Mouse (Mus musculus) monocyte, adult 2 months (primary cell): ENCODE measurements around the gene Cep128.
"Not testable (repeated sequence)": the region's sequence is repeated elsewhere in the genome, so short reads cannot be mapped to it uniquely, and the experiment has no call there.

Source experiments
- DNase-seq, 2 experiments: peaks; one replicate each; pipeline ENCODE4 v3.0.0; 2022; ENCODE audit warnings: low spot score in 2 of 2, low read depth in 1 of 2

Gene Cep128

DNA sequence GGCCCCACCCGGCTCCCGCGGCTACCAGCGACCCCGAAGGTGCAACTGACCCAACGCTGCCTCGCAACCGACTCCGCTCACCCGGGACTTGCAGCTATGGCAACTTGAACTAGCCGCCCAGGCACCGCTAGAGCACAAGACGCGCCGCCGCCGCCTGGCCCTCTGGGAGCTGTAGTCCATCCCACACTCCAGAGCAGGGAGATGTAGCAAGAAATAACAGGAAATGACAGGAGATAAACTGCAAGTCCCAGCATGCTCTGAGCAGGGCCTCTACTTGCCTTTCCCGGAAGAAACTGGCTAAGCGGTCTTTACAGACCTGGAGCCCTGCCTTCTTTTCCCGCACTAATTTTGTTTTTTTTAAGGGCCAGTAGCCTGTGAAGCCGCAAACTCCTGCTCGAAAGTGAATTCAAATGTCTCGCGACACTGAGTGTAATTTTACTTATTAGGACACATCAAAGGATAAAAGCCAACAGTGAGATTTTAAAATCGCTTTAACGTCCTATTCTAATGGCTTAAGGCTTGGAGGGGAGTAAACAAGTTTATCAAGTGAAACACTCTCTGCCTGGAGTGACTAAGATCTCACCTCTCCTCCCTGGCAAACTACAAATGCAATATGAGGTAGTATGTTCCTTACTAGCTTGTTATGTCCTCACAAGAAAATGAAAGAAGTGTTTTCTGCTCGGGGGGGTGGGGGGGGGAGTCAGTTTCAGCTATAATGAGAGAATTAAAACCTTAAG, at the start of gene Cep128, which contains the start of gene Tshr:
Cep128 (minus strand) TSS at position 129 of the 737 bp plus-strand sequence.
Tshr (plus strand) TSS at position 283 of the 737 bp plus-strand sequence.
- DNase-seq: peak; percentile 84 to 88

DNA sequence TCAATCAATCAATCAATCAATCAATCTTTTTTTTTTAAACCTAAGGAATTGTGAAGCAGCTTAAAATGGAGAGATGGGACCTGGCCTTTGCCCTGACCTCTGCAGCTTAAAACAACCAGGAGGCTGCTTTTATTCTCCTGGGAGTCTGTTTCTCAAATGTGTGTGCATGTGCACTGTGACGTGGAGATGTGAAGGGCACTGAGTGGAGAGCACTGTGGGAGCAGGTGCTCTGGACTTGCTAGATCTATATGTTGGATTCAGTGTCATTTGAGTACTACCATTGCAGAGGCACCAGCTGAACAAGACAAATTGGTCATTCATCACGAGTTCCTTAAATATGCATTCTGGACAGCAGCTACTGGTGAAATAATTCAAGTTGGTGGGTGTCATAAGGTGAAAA, 42.9 kb upstream of the Cep128 start:
- DNase-seq: no peak

DNA sequence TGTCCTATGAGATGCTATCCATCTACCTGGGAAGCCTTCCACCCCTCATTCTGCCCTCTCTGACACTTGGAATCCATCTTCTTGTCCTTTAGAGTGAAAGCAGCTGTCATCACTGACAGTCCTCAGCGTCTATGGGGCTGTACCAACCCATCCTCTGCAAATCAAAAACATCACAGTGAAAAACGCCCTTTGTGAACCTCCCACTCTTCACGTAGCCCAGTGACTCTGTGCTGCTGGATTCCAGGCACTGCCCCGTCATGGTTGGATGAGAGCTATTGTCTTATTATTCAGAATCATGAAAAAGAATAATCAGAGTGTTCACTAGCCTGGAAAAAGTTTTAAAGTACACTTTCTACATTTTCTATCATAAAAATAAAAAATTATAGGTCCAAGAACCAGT, 42.3 kb upstream of the Cep128 start:
- DNase-seq: no peak

DNA sequence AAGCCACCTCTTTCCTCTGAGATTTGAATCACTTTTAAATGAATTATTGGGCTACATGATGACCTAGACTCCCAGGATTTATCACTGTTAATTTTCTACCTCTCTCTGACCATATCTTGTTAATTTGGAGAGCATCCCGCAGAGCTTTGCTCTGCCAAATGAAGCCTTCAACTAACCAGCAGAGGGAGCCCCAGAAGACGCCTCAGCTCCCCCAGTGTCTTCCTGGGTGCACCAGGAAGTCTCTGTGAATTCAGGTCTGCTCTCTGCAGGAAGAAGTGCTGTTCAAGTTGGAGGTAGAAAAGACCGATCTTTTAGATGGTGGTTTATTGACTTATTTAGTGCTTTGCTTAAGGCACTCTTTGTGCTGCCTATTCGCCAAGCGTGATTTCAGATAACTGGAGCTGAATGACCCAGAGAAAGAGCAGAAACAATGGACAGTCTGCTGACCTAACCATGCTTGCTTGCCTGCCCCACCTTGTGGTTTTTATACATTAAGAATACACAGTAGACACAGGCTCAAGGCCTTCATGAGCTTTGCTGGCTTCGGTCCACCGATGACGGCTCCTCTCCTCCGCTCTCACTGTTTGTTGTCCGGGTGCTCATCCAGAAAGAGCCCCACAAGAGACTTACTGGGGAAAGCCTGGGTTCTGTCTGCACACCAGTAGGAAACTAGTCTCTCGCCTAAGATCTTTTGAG, 39.1 kb upstream of the Cep128 start:
- no peak for DNase-seq

DNA sequence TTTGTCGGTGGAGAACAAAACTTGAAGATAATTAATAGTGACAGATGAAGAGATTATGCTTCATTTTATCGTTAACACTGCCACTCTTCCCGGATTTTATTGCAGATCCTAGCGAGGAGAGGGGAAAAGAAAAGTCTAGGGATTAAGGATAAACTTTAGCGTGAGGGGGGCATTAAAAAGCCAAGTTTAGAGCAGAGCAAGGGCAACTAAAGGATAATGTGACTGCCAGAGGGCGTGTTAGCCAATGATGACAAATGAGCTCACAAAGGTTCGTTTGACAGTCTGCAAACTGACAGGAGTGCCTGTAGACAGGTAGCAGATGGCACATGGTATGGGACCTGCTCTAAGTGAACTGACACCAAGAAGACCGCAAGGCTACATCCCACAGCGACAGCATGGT, 37.1 kb upstream of the Cep128 start:
- no peak for DNase-seq

DNA sequence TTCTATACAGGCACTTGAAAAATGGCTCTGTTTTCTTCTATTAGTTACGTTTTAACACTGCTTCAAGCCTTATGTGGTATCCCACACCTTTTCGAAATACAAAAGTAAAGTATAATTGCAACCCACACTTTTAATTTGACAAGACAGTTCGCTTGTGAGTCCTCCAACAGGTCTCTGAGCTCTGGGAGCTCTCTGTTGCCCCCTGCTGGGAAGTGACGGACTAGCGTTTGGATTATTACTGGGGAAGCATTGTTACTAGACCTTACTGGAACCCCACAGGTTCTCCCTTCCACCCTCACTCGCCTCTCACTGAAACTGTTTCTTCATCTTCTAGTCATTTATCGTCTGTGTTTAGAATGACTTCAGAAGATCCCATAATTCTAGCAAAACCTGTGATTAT, 34.6 kb upstream of the Cep128 start:
- peak; percentile 5 to 21 for DNase-seq

DNA sequence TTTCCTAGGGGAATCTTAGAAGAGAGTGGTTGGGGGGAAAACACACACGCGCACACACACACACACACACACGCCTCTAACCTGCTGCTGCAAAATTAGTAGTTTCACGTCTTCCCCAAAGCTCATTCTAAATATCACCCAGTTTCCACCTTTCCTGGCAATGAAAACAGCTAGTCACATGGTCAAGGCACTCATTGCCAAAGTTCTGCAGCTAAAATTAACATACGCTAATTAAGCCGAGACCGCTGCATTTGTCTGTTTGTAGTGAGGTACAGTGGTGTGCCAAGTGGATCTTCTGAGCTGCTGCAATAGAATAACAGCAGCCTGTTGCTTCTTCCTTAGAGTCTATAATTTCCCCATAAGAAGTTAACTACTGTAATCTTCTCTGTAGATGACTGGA, 32.6 kb upstream of the Cep128 start:
- DNase-seq: no peak

DNA sequence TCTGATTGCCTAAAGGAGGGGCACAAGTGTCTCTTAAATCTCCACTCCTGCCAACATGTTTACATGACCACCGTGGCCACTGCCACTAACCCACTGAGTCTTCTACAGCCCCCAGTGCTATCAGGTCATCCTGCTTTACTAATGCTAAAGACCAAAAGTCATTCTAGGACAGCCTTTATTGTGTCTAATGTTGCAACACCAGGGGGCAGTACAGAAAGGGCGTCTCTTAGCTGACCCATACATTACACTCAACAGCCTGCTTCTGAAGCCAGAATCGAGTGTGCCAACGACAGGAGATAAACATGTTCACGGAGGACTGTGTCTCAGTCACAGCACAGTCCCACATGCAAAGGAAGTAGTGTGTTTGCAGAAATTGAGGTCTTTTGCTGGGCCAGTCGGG, 30.9 kb upstream of the Cep128 start:
- no peak for DNase-seq

DNA sequence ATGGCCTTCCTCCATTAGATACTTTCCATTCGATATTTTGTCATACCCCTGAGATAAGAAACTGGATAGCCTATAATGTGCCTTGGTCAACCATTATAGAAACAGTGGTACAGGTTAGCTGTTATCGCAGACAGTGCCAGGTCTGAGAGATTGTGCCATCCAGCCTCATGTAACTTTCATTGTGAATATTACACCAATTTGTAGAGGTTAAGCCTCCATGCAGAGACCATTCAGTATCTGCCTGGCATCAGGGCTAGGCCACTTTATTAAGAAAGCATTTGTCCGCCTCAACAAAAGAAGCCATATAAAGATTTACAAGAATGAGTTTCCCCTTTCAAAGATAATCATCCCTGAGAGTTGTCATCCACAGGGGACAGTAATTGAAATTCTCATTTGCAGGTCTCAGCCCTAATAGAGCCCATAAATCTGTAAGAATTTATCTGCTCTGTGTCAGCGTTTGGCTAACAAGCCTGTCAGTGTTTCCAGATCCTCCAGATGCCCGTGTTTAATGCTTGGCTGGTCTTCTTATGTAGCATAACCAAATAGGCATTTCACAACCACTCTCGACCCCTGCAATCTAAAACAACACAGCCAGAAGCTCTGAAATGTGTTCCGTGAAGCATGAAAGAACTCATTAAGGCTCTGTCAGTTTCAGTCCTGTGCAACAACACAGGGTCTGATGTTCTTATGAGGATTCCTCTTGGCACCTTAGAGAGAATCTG, 28.4 kb upstream of the Cep128 start:
- DNase-seq: no peak

DNA sequence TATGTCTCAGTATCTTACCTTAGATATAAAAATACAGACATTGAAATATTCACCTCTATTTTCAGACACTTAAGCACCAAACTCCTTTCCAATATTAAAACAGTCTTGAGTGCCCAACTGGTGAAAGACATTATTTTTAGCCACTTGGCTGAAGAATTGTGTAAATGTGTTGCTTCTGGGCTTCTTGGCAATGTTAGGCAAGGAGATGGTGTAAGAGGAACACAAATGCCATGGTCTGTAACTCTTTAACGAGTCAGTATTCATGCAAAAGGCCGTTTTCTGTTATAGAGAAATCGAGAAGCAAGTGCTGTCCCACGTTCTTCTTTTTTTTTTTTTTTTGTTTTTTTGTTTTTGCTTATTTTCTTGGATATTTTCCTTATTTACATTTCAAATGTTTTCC, 26.1 kb upstream of the Cep128 start:
- DNase-seq: no peak

DNA sequence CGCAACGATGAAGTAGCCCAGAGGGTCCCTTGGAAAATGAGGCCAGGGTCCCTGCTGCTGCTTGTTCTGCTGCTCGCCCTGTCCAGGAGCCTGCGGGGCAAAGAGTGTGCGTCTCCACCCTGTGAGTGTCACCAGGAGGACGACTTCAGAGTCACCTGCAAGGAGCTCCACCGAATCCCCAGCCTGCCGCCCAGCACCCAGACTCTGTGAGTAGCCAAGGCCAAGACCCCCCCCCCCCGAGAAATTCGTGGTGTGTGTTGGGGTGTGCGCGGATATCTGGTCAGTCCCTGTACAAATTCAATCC, 16.8 kb upstream of the Cep128 start:
- DNase-seq: no peak

DNA sequence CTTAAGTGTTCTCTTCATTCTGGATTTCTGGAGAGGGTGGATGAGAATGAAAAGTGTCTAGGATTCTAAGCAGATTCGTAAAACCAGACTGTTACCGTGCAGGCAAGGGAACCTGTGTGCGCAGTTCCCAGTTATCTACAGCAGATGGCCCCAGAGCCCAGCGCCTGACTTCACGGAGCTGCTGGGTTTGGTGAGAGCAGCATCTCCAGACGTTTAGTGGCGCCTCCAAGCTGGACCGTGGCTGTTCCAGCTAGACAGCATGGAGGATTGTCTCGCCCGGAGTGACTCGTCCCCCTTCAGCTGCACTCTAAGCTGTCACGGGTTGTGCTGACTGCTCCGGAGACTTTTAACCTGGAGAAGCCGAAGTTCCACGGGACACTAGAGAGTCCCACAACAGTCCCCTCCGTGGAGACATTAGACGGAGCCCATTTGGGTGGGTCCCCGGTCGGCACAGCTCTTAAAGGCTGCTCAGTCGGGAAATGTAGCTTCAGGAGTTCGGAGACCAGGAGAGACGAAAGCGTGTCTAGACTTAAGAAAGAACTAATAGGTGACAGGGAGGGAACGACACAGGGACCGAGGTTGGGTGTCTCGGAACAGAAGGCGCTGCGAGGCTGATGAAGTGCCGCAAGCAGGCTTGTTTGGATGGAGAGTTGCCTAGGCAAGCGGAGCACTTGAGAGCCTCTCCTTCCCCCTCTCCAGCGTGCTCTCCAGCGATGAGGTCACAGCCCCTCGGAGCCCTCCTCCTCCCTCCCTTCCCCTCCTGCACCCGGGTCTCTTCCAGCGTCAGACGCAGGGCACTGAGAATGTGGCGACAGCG, 16.2 kb upstream of the Cep128 start:
- peak in 1 of 2 experiments; percentile 6 for DNase-seq

DNA sequence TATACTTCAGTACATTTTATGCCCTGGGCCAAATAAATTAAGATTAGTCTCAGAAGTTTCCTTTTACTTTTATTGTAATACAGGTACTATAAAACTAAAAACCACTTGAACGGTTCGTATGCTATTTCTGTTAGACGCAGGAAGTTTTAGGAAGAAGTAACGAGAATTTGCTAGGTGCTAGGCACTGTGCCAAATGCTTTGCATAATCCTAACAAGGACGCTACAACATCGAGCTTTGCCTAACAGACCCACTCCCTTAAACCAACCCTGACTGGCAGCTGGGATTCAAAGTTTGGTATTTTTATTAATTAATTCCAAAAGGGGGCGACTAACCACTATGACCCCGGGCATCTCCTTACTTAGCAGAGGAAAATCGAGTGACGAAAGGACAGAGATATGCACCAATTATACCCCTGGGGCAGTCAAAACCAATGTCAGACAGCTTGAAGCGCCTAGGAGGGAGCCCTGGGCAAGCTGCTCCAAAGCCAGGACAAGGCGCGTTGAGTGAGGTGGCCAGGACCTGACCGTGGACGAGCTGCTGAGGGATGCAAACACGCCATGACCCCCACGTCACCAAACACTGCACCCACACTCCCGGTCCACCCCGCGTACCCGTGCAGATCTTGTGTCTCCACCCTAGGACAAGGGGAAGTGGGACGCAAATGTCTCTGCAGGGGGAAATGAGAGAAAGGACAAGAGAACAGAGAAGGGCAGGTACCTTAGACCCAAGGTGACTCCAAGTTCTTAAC, 519 bp downstream of the Cep128 start:
- DNase-seq: no peak

DNA sequence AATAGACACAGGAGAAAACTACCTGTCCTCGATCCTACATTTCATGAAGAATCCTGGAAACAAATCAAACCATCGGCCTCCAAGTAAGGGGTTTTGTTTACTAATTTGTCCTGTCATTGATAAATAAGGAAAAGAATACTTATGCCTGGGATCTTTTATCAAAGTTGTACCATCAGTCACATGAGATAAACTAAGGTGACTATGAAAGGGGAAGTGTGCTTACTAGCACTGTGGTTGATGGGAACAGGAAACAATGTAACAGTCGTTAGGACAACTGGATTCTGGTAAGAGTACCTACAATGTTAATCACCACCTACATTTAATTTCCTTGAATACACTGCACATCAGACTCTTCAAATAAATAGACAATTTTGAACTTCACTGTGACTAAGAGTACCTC, 15.0 kb downstream of the Cep128 start:
- DNase-seq: no peak

DNA sequence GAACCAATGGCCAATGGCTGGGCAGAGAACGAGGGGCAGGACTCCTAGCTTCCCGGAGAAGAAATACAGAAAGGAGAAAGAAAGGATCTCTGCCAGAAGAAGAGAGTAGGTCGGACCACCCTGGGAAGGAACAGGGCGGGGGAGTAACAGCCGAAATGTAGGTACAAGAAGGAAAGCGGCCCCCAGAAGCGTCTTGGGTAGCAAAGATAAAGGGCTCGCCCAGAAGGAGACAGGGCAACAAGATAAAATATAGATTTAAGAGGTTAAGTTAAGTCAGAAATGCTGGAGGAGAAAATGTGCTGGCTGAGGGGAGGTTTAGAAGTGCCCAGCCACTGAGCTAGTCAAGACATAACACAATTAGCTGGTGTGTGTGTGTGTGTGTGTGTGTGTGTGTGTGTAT, 30.4 kb downstream of the Cep128 start:
- DNase-seq: no peak

DNA sequence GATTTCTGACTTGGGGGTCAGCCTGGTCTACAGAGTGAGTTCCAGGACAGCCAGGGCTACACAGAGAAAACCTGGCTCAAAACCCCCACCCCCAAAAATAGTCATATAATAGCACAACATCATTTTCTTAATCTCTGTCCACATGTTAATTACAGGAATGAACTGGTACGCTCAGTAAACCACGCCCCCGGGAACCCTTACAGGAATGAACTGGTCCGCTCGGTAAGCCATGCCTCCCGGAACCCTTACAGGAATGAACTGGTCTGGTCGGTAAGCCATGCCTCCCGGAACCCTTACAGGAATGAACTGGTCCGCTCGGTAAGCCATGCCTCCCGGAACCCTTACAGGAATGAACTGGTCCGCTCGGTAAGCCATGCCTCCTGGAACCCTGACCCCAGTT, 45.6 kb downstream of the Cep128 start:
- DNase-seq: not testable (repeated sequence)

DNA sequence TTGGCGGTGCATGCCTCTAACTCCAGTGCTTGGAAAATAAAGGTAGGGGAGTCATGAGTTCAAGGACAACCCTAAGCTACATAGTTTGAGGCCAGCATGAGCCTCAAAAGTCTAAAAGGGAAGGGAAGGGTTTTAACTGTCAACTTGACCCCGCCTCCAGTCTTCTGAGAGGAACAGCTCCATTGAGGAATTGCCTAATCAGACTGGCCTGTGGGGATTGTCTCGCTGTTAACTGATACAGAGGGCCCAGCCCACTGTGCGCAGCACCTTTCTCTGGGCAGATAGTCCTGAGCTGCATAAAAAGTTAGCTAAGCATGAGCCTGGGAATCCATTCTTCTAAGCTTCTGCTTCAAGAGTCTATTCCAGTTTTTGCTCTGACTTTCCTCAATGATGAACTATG, 56.7 kb downstream of the Cep128 start:
- DNase-seq: no peak

DNA sequence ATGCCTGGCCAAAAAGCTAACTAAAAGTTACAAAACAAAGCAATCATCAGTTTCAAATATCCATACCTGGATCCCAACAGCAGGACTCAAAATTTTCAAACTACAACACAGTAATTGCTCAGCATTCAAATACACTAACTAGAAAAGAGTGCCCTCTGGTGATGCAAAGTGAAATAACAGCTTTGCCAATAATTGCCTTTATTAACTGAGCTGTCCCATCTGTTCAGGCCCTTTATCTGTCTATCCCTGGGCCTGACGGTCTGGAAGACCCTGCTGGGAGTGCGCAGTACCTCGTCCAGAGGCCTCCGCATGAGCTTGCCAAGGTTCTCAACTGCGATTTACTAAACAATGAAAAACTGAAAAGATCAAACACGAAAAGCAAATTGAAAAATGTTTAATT, 58.1 kb downstream of the Cep128 start:
- DNase-seq: no peak

DNA sequence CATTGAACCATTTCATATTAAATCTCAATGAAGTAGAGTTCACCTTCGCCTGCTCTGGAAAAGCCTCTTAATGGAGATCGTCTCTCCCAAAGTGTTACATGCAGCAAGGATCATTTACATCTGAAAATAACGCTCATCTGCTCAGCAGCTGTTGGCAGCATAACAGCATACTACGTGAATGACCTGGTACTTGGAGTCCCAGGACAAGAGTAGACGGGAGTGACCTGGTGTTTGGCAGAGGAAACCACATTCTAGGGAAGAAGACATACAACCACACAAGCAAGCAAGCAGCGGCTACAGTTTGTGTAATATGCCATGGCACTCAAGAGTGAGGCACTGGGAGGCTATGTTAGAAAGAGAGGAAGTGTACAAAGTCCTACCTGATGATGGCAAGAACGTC, 69.2 kb downstream of the Cep128 start:
- no peak for DNase-seq

DNA sequence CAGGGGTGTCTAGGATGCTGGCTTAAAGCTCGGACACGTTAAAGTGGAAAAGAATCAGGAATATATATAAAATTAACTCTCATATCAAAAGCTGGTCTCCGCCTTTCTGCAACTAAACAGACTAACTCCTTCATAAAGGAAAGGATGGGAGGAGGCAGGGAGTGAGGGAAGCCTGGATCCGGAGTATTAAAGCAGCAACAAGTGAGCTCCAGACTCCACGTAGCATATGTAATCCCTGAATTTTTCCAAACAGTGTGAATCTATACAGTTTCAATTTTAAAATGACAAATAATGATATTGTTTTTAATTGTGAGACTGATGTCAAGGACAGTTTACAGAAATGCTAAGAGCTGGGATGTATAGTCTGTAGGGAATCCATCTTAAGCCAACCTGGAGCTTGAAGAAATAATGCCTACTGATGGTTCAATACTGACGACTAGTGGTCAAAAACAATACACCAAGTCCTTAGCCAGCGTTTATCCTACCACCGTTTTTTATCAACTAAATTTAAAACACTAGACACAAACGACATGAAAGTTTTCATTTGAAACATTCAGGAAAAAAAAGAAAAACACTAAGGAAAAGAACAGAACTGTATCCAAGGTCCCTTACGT, 70.1 kb downstream of the Cep128 start:
- no peak for DNase-seq
